Comparison of ENCODE assay signal across 10 mouse cellular contexts in the genomic region with DNA sequence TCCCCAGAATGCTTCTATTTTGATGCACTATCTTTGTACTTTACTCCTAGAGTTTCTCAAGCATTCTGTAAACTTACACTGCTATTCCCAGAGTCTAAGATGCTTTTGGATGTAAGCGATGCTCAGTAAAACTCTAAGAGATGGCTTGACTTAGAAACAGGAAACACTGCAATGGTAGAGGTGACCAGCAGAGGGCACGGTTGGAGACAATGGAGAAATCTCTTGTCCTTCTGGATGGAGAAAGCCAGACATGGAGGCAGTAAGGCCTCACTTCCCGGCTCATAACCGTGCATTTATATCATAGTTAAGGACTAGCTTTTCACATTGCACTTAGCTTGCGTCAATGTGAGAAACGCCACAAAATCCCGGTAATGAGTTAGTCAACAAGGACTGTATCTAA. TPM values are rescaled to one million over a fixed set of nuclear protein-coding genes. Genes with fewer than 3 reads are reported as not detected.
DNase-seq lines count a peak whose midpoint lies in the region; ATAC-seq and TF ChIP-seq lines count a peak whose summit lies in the region.
"Had no signal": no experiment of that assay in that cellular context is flagged by ENCODE, and none has a peak within 500 bp of the region (broad histone marks: within the 10 kb centered on the region; RNA-seq: fewer than 3 reads in every experiment).

No protein-coding gene starts in this region.

- H3K4me3 ChIP-seq in forebrain, postnatal 0 days (ENCODE audit: low read depth, low read length), result no peak overlapping the region
- H3K4me3 ChIP-seq in forebrain, embryonic 10.5 days, result no peak overlapping the region
- H3K4me3 ChIP-seq in lung, adult 2 months (replicated peaks; ENCODE audit: extremely low read depth, low read depth, low read length), result no peak overlapping the region
- no peak overlapping the region for H3K4me3 ChIP-seq in liver, postnatal 0 days (ENCODE audit: low read depth, low read length)
- no peak overlapping the region for H3K4me3 ChIP-seq in forebrain, embryonic 13.5 days
- H3K4me3 ChIP-seq: myocyte had no signal

- 0 out of 2 replicates have a peak, but pooled peaks cover 2% of the 10 kb centered on the region for H3K4me1 ChIP-seq in forebrain, postnatal 0 days (ENCODE audit: insufficient read depth)
- H3K4me1 ChIP-seq in forebrain, embryonic 10.5 days, result peaks cover 22% of the 10 kb centered on the region
- H3K4me1 ChIP-seq in lung, adult 2 months (ENCODE audit: control insufficient read depth, insufficient read depth, low read length), result no peaks in the 10 kb centered on the region
- no peaks in the 10 kb centered on the region for H3K4me1 ChIP-seq in liver, postnatal 0 days (ENCODE audit: insufficient read depth)
- H3K4me1 ChIP-seq in forebrain, embryonic 13.5 days, result 0 out of 2 replicates have a peak, but pooled peaks cover 8% of the 10 kb centered on the region

- ATAC-seq in forebrain, postnatal 0 days, result peak; percentile 29; the same call in 1 of the 2 replicates
- ATAC-seq in liver, postnatal 0 days, result no peak
- ATAC-seq in forebrain, embryonic 13.5 days, result no peak

- no peak for TF ChIP-seq POLR2A in lung, adult 2 months (IDR thresholded peaks at IDR 0.05; ENCODE audit: borderline replicate concordance, extremely low read depth, low read depth, low read length)

- H3K9ac ChIP-seq in forebrain, postnatal 0 days, result no peak overlapping the region
- no peak overlapping the region for H3K9ac ChIP-seq in liver, postnatal 0 days (replicated peaks)
- no peak overlapping the region for H3K9ac ChIP-seq in forebrain, embryonic 13.5 days

- WGBS in forebrain, postnatal 0 days, result 66% methylated on average over 7 of the region's 7 CpGs
- WGBS in forebrain, embryonic 10.5 days, result 75% methylated on average over 7 of the region's 7 CpGs
- 63% methylated on average over 7 of the region's 7 CpGs for WGBS in lung, adult 2 months
- 66% methylated on average over 7 of the region's 7 CpGs for WGBS in liver, postnatal 0 days (ENCODE audit: insufficient replicate concordance)
- 77% methylated on average over 7 of the region's 7 CpGs for WGBS in forebrain, embryonic 13.5 days

- no peaks in the 10 kb centered on the region for H3K9me3 ChIP-seq in forebrain, postnatal 0 days (ENCODE audit: low read length)
- no peaks in the 10 kb centered on the region for H3K9me3 ChIP-seq in forebrain, embryonic 10.5 days
- H3K9me3 ChIP-seq in liver, postnatal 0 days (ENCODE audit: low read length), result no peaks in the 10 kb centered on the region
- no peaks in the 10 kb centered on the region for H3K9me3 ChIP-seq in forebrain, embryonic 13.5 days (replicated peaks)

- no peak overlapping the region for H3K4me2 ChIP-seq in forebrain, postnatal 0 days (ENCODE audit: low read depth)
- no peak overlapping the region for H3K4me2 ChIP-seq in liver, postnatal 0 days (ENCODE audit: low read depth, low read length)
- no peak overlapping the region for H3K4me2 ChIP-seq in forebrain, embryonic 13.5 days

- peak; percentile 63 for TF ChIP-seq CTCF in forebrain, postnatal 0 days (IDR thresholded peaks at IDR 0.05; ENCODE audit: low read depth)
- peak; percentile 48 for TF ChIP-seq CTCF in lung, adult 2 months (IDR thresholded peaks at IDR 0.05; ENCODE audit: insufficient read depth, low read length)
- TF ChIP-seq CTCF in liver, postnatal 0 days (IDR thresholded peaks at IDR 0.05; ENCODE audit: low read depth), result peak; percentile 72

- DNase-seq in forebrain, postnatal 0 days, result no peak
- DNase-seq in forebrain, embryonic 10.5 days (ENCODE audit: extremely low spot score, low spot score), result no peak
- DNase-seq in lung, adult 2 months, result no peak
- DNase-seq in lung, postnatal 25 days (ENCODE audit: low spot score), result no peak
- DNase-seq in NIH3T3 (ENCODE audit: low read depth), result peak; percentile 37
- DNase-seq in liver, postnatal 0 days, result no peak
- no peak for DNase-seq in layer of hippocampus, adult 18-20 months (ENCODE audit: low spot score in 2 of 2)
- DNase-seq: cerebellum, postnatal 36 days had no signal

- no peak overlapping the region for H3K27ac ChIP-seq in forebrain, postnatal 0 days (ENCODE audit: low read depth, low read length)
- H3K27ac ChIP-seq in forebrain, embryonic 10.5 days, result no peak overlapping the region
- no peak overlapping the region for H3K27ac ChIP-seq in liver, postnatal 0 days (ENCODE audit: low read depth)
- H3K27ac ChIP-seq in forebrain, embryonic 13.5 days, result no peak overlapping the region

- peaks cover 11% of the 10 kb centered on the region; the same call in 1 of the 2 replicates for H3K36me3 ChIP-seq in forebrain, postnatal 0 days (ENCODE audit: insufficient read depth)
- H3K36me3 ChIP-seq in forebrain, embryonic 10.5 days (replicated peaks), result no peaks in the 10 kb centered on the region
- H3K36me3 ChIP-seq in liver, postnatal 0 days (replicated peaks; ENCODE audit: insufficient read depth, low read length), result no peaks in the 10 kb centered on the region; the same call in 1 of the 2 replicates
- H3K36me3 ChIP-seq in forebrain, embryonic 13.5 days (ENCODE audit: poor library complexity, severe bottlenecking), result peaks cover 6% of the 10 kb centered on the region; the same call in 1 of the 2 replicates

- H3K27me3 ChIP-seq in forebrain, postnatal 0 days (ENCODE audit: insufficient read depth, low read length), result no peaks in the 10 kb centered on the region
- H3K27me3 ChIP-seq in forebrain, embryonic 10.5 days (ENCODE audit: poor library complexity, severe bottlenecking), result no peaks in the 10 kb centered on the region
- no peaks in the 10 kb centered on the region for H3K27me3 ChIP-seq in liver, postnatal 0 days (ENCODE audit: insufficient read depth, low read length)
- no peaks in the 10 kb centered on the region for H3K27me3 ChIP-seq in forebrain, embryonic 13.5 days

- no peak for TF ChIP-seq EP300 in liver, postnatal 0 days (IDR thresholded peaks at IDR 0.05; ENCODE audit: low read depth)

RNA-seq across cellular contexts. Expression of a gene that starts 53.3 kb away (rescaled TPM):
- 23.7 and 23.8 TPM in 2 replicates for total RNA-seq in forebrain, postnatal 0 days (2014; rRNA removed)
- 39.5 and 40.8 TPM in 2 replicates for polyA plus RNA-seq in forebrain, postnatal 0 days (2015; fragmentation: Nextera tagmentation; extraction: Ambion mirVana)
- 27.3 and 31.5 TPM in 2 replicates for polyA plus RNA-seq in forebrain, embryonic 10.5 days (2016; fragmentation: Nextera tagmentation; extraction: Ambion mirVana)
- polyA plus RNA-seq in lung, adult 2 months (2012; rRNA removed), result 21.9 and 30.8 TPM in 2 replicates
- 63.6 and 75.5 TPM in 2 replicates for polyA plus RNA-seq in liver, postnatal 0 days (2015; fragmentation: Nextera tagmentation; extraction: Ambion mirVana)
- polyA plus RNA-seq in forebrain, embryonic 13.5 days (2015; fragmentation: Nextera tagmentation; extraction: Ambion mirVana), result 14.0 and 17.2 TPM in 2 replicates
- total RNA-seq in layer of hippocampus, adult 18-20 months (2021), result 10 to 100 TPM; 67.0 to 69.7 TPM
